Mouse (Mus musculus): Measurements from ENCODE around the gene Capns1. TPM values are rescaled to one million over a fixed set of nuclear protein-coding genes. Genes with fewer than 3 reads are reported as not detected.
"Not testable (repeated sequence)": the region's sequence is repeated elsewhere in the genome, so short reads cannot be mapped to it uniquely, and the experiment has no call there.

The Capns1 gene
- polyA plus RNA-seq, 1 experiment from 2014 or later: 121 TPM

DNA sequence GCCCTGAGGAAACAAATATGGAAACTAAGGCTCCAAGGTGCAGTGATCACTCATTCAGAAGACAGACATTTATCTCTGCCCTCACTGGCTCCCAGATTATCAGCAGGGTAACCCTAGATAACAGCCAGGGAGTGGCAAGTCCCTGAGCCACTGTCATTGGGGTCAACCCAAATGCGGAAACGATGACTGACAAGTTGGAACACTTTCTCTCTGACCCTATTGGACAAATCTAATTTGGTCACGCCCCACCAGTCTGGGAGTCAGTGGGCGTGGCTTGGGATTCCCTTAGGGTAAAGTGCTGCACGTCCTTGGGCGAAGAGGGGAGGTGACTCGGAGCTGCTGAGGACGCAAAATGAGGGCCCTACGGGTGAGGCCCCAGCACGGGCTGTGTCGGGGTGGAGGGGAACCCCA lies 14.7 kb downstream of the Capns1 start, which contains the start of gene Cox7a1:
TSS of gene Cox7a1 (plus strand) at position 266 of the 411 bp plus-strand sequence.
- peaks cover 33% of the 10 kb centered on the region for H3K36me3 ChIP-seq (ENCODE audit: insufficient read depth, low read length)
- H3K27ac ChIP-seq: no peak within 1 kb of the TSS
- no peaks in the 10 kb centered on the region for H3K4me1 ChIP-seq (replicated peaks; ENCODE audit: insufficient read depth, low read length)
- H3K4me2 ChIP-seq (ENCODE audit: low read length): peak within 1 kb of the TSS; percentile 51
- no peak for TF ChIP-seq CTCF (IDR thresholded peaks at IDR 0.05; ENCODE audit: low read depth)
- ATAC-seq (replicated peaks; ENCODE audit: low FRiP score, low read depth) (peak; percentile 62), DNase-seq (ENCODE audit: low spot score) (peak; percentile 89)
- H3K4me3 ChIP-seq (replicated peaks; ENCODE audit: low read depth, low read length): peak within 1 kb of the TSS; percentile 15; the same call in 1 of the 2 replicates
- H3K9ac ChIP-seq (ENCODE audit: low read depth, low read length): 0 out of 2 replicates have a peak within 1 kb of the TSS, but pooled peaks have one; percentile 32
- under 1% methylated on average over 11 of the region's 11 CpGs for WGBS
- H3K27me3 ChIP-seq (ENCODE audit: insufficient read depth, low read length): no peaks in the 10 kb centered on the region
- no peaks in the 10 kb centered on the region for H3K9me3 ChIP-seq (replicated peaks; ENCODE audit: low read length)

DNA sequence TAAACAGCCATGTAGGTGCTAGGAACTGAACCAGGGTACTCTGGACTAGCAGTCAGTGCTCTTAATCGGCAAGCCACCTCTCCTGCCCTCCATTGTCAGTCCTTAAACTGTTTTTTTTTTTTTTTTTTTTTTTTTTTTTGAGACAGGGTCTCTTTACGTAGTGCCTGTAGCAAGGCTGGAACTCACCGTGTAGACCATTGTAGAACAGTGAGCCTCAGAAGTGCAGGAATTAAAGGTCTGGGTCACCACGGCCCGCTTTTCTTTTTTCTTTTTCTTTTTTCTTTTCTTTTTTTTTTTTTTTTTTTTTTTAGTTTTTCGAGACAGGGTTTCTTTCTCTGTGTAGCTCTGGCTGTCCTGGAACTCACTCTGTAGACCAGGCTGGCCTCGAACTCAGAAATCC lies 15.4 kb downstream of the Capns1 start:
- not testable (repeated sequence) for H3K9ac ChIP-seq (ENCODE audit: low read depth, low read length); H3K4me2 ChIP-seq (ENCODE audit: low read length); H3K27ac ChIP-seq; DNase-seq (ENCODE audit: low spot score); ATAC-seq (replicated peaks; ENCODE audit: low FRiP score, low read depth); H3K27me3 ChIP-seq (ENCODE audit: insufficient read depth, low read length); H3K4me1 ChIP-seq (replicated peaks; ENCODE audit: insufficient read depth, low read length); H3K4me3 ChIP-seq (replicated peaks; ENCODE audit: low read depth, low read length); H3K9me3 ChIP-seq (replicated peaks; ENCODE audit: low read length)
- 71% methylated on average over 6 of the region's 7 CpGs for WGBS
- H3K36me3 ChIP-seq (ENCODE audit: insufficient read depth, low read length): peaks cover 31% of the 10 kb centered on the region

DNA sequence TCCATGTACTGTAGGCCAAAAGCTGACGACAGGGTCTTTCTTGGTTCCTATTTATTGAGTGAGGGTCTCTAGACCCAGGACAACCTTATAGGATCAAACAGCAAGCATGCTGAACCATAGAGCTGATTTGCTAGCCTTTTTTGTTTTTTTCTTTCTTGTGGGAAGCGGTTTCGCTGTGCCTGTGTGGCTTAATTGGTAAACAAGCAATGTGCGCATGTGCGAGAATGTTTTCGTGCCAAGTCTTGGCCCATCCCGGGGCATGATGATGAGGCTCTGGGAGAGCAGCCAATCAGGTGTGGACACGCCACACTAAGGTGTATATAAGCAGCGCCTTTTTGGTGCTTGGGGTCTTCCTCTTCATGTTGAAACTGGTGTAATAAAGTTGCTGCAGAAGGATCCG lies 16.7 kb downstream of the Capns1 start:
- not testable (repeated sequence) for H3K4me1 ChIP-seq (replicated peaks; ENCODE audit: insufficient read depth, low read length); ATAC-seq (replicated peaks; ENCODE audit: low FRiP score, low read depth); H3K4me3 ChIP-seq (replicated peaks; ENCODE audit: low read depth, low read length); H3K27me3 ChIP-seq (ENCODE audit: insufficient read depth, low read length); H3K9me3 ChIP-seq (replicated peaks; ENCODE audit: low read length); H3K9ac ChIP-seq (ENCODE audit: low read depth, low read length); H3K27ac ChIP-seq; H3K4me2 ChIP-seq (ENCODE audit: low read length); DNase-seq (ENCODE audit: low spot score)
- peaks cover 25% of the 10 kb centered on the region for H3K36me3 ChIP-seq (ENCODE audit: insufficient read depth, low read length)
- 92% methylated on average over 10 of the region's 10 CpGs for WGBS

DNA sequence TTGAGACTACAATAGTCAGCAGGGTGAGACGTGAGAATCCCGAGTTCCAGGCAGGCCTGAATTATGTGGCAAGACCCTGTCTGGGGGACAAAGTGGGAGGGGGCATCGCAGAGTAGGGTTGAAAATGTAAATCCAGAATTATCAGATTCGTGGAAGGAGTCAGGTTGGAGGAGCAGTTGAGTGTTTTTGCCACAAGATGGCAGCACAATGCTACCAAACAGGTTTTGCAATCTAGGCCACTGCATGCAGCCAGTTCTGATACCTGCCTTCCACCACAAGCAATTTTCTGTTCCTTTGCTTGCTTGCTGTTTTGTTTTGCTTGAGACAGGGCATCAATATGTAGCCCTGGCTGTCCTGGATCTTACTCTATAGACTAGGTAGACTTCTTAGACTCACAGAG lies 17.3 kb downstream of the Capns1 start:
- H3K4me1 ChIP-seq (replicated peaks; ENCODE audit: insufficient read depth, low read length): no peaks in the 10 kb centered on the region
- no peak overlapping the region for H3K27ac ChIP-seq
- H3K36me3 ChIP-seq (ENCODE audit: insufficient read depth, low read length): peaks cover 24% of the 10 kb centered on the region
- peak; percentile 97 for TF ChIP-seq CTCF (IDR thresholded peaks at IDR 0.05; ENCODE audit: low read depth)
- H3K9ac ChIP-seq (ENCODE audit: low read depth, low read length): no peak overlapping the region
- WGBS: 1% methylated on average over 4 of the region's 4 CpGs
- DNase-seq (ENCODE audit: low spot score) (peak; percentile 83), ATAC-seq (replicated peaks; ENCODE audit: low FRiP score, low read depth) (no peak; the same call in 1 of the 2 replicates)
- H3K4me2 ChIP-seq (ENCODE audit: low read length): no peak overlapping the region
- H3K27me3 ChIP-seq (ENCODE audit: insufficient read depth, low read length): no peaks in the 10 kb centered on the region
- H3K9me3 ChIP-seq (replicated peaks; ENCODE audit: low read length): no peaks in the 10 kb centered on the region
- no peak overlapping the region for H3K4me3 ChIP-seq (replicated peaks; ENCODE audit: low read depth, low read length)

DNA sequence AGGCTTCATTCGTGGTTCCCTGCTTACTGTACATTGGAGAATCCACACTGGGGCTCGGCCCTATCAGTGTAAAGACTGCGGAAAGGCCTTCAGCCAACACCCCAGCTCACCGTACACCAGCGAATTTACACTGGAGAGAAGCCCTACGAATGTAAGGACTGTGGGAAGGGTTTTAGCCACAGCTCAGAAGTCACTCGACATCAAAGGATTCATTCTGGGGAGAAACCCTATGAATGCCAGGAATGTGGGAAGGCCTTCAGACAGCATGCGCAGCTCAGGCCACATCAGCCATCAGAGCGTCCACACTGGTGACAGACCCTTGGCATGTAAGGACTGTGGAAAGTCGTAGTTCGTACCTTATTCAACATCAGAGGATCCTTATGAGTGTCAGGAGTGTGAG lies 20.4 kb downstream of the Capns1 start:
- DNase-seq (ENCODE audit: low spot score): no peak
- H3K9me3 ChIP-seq (replicated peaks; ENCODE audit: low read length): no peaks in the 10 kb centered on the region
- no peaks in the 10 kb centered on the region for H3K4me1 ChIP-seq (replicated peaks; ENCODE audit: insufficient read depth, low read length)
- no peaks in the 10 kb centered on the region for H3K27me3 ChIP-seq (ENCODE audit: insufficient read depth, low read length)
- H3K27ac ChIP-seq: no peak overlapping the region
- H3K9ac ChIP-seq (ENCODE audit: low read depth, low read length): no peak overlapping the region
- no peak for ATAC-seq (replicated peaks; ENCODE audit: low FRiP score, low read depth)
- peaks cover 15% of the 10 kb centered on the region; the same call in 1 of the 2 replicates for H3K36me3 ChIP-seq (ENCODE audit: insufficient read depth, low read length)
- H3K4me2 ChIP-seq (ENCODE audit: low read length): no peak overlapping the region
- TF ChIP-seq CTCF (IDR thresholded peaks at IDR 0.05; ENCODE audit: low read depth): no peak
- WGBS: 85% methylated on average over 11 of the region's 11 CpGs
- no peak overlapping the region for H3K4me3 ChIP-seq (replicated peaks; ENCODE audit: low read depth, low read length)

DNA sequence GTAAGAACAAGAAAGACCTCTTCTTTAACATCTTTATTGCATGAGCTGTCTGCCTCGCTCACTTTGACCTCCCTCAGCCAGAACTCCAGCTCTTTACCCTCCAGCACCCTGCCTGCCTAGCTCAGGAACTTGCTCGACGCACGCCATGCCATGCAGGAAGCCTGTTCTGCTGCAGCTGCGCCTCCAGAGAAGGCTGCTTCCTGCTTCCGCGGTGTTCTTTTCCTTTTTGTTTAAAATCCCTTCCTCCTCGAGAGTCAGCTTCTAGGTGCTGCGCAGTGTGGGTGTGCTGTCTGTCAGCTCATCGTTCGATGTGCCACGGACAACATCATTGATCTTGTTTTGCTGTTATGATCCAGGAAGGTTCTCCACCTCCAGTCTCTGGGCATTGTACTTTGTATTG lies 22.1 kb downstream of the Capns1 start:
- H3K9me3 ChIP-seq (replicated peaks; ENCODE audit: low read length): no peaks in the 10 kb centered on the region
- no peak for ATAC-seq (replicated peaks; ENCODE audit: low FRiP score, low read depth)
- no peak overlapping the region for H3K4me2 ChIP-seq (ENCODE audit: low read length)
- 76% methylated on average over 12 of the region's 12 CpGs for WGBS
- no peak for TF ChIP-seq CTCF (IDR thresholded peaks at IDR 0.05; ENCODE audit: low read depth)
- DNase-seq (ENCODE audit: low spot score): no peak
- no peak overlapping the region for H3K9ac ChIP-seq (ENCODE audit: low read depth, low read length)
- no peaks in the 10 kb centered on the region for H3K27me3 ChIP-seq (ENCODE audit: insufficient read depth, low read length)
- H3K27ac ChIP-seq: no peak overlapping the region
- H3K36me3 ChIP-seq (ENCODE audit: insufficient read depth, low read length): peaks cover 15% of the 10 kb centered on the region; the same call in 1 of the 2 replicates
- H3K4me1 ChIP-seq (replicated peaks; ENCODE audit: insufficient read depth, low read length): no peaks in the 10 kb centered on the region
- H3K4me3 ChIP-seq (replicated peaks; ENCODE audit: low read depth, low read length): no peak overlapping the region

Measured in kidney, postnatal 0 days (tissue).